Mouse (Mus musculus) forebrain, embryonic 14.5 days (tissue): ENCODE results near the gene Gm49384. TPM values are rescaled to one million over a fixed set of nuclear protein-coding genes. Genes with fewer than 3 reads are reported as not detected.

Experiments used
- ATAC-seq: fragments of 200-750 bp; cut with Nextera tagmentation; 2 replicates; pipeline ENCODE4 v1.8.0; 2017; ENCODE audit warnings: mild to moderate bottlenecking, moderate library complexity
- DNase-seq: peaks from one replicate; pipeline ENCODE4 v3.0.0-alpha.2; 2015; ENCODE audit warnings: low spot score
- H3K27ac ChIP-seq: fragments of 300-500 bp; sonication (generic); 2 replicates; pipeline ENCODE4 v1.5.1; 2014; ENCODE audit warnings: low read depth, mild to moderate bottlenecking, control low read depth, low read length, moderate library complexity
- H3K27me3 ChIP-seq: fragments of 300-500 bp; sonication (generic); replicated peaks from 2 replicates; pipeline ENCODE4 v1.6.1; 2014; ENCODE audit warnings: low read length, control low read depth, mixed read lengths; ENCODE audit not compliant: control insufficient read depth, insufficient read depth
- H3K36me3 ChIP-seq: fragments of 300-500 bp; sonication (generic); 2 replicates; pipeline ENCODE4 v1.6.1; 2014; ENCODE audit warnings: low read length, control low read depth; ENCODE audit not compliant: control insufficient read depth, insufficient read depth
- H3K4me1 ChIP-seq: fragments of 300-500 bp; sonication (generic); 2 replicates; pipeline ENCODE4 v1.6.1; 2014; ENCODE audit warnings: antibody characterized with exemption, low read length, control low read depth; ENCODE audit not compliant: control insufficient read depth, insufficient read depth
- H3K4me2 ChIP-seq: fragments of 300-500 bp; sonication (generic); 2 replicates; pipeline ENCODE4 v1.6.1; 2014; ENCODE audit warnings: mild to moderate bottlenecking, control low read depth, low read length
- H3K4me3 ChIP-seq: fragments of 300-500 bp; sonication (generic); 2 replicates; pipeline ENCODE4 v1.5.1; 2014; ENCODE audit warnings: low read depth, low read length, control low read depth
- H3K9ac ChIP-seq: fragments of 300-500 bp; sonication (generic); 2 replicates; pipeline ENCODE4 v1.6.1; 2014; ENCODE audit warnings: mild to moderate bottlenecking, low read length, control low read depth, moderate library complexity
- H3K9me3 ChIP-seq: fragments of 300-500 bp; sonication (generic); replicated peaks from 2 replicates; pipeline ENCODE4 v1.6.1; 2016; ENCODE audit warnings: low read length, control low read depth, mixed read lengths; ENCODE audit not compliant: control insufficient read depth
- WGBS: fragments of 180-500 bp; shearing (Covaris S2); extraction: QIAGEN DNeasy Blood & Tissue Kit; methylation state at CpG from one replicate; pipeline ENCODE4 v1.1.7; 2014; 5-methylcytosine and 5-hydroxymethylcytosine counted together
- polyA plus RNA-seq: library from polyadenylated mRNA; unstranded; fragments of >200 nt; fragmentation: Nextera tagmentation; extraction: Ambion mirVana; gene quantifications from 2 replicates; pipeline ENCODE4 v1.2.1, GENCODE M21; 2014

Gm49384 gene
- polyA plus RNA-seq, 1 experiment from 2014 or later: 22.1 TPM

DNA sequence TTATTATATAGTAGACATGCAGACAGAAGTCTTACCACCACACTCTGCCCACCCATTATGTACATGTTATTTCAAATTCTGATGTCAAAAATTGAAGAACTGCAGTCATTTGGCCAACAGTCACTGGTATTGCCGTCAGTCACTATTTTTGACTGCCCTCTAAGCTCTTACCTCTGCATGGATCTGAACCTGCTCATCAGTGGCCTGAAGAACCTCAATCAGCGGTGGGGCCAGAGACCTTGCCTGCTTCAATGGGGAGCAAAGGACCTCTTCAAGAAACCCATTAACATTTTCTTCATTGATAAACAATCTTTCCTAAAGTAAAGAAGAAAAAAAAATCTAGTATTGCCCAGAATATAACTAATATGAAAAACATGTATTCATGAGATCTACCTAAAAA, 11.4 kb downstream of the Gm49384 start:
- no peak for ATAC-seq
- H3K27ac ChIP-seq: no peak overlapping the region

DNA sequence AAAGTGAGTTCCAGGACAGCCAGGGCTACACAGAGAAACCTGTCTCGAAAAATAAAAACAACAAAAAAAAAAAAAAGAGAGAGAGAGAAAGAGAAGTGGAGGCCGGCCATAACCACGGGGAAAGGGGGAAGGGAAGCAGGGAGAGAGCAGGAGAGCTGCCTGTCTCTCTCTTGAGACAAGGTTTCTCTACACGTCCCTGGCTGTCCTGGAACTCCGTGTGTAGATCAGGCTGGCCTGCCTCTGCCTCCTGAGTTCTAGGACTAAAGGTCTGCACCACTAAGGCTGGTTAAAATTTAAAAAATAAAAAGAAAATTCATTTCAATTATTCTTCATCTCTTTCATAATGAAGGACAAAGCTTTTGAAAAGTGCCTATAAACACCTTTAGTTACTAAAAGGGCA, 12.7 kb downstream of the Gm49384 start:
- DNase-seq (no peak), ATAC-seq (no peak)
- Histone ChIP-seq H3K27me3 (no peaks in the 10 kb centered on the region), H3K4me3 (no peak overlapping the region), H3K9ac (no peak overlapping the region), H3K36me3 (peaks cover 29% of the 10 kb centered on the region), H3K4me2 (no peak overlapping the region), H3K4me1 (peaks cover 6% of the 10 kb centered on the region), H3K27ac (no peak overlapping the region), H3K9me3 (no peaks in the 10 kb centered on the region)
- 92% methylated on average over 5 of the region's 5 CpGs for WGBS

More for the DNA sequence above, 11.4 kb downstream of the Gm49384 start:
- Histone ChIP-seq H3K4me1 (peaks cover 6% of the 10 kb centered on the region), H3K4me2 (no peak overlapping the region), H3K4me3 (no peak overlapping the region), H3K27me3 (no peaks in the 10 kb centered on the region), H3K9ac (no peak overlapping the region), H3K36me3 (peaks cover 26% of the 10 kb centered on the region), H3K9me3 (no peaks in the 10 kb centered on the region)
- WGBS: 97% methylated on average over 2 of the region's 2 CpGs
- DNase-seq: no peak

DNA sequence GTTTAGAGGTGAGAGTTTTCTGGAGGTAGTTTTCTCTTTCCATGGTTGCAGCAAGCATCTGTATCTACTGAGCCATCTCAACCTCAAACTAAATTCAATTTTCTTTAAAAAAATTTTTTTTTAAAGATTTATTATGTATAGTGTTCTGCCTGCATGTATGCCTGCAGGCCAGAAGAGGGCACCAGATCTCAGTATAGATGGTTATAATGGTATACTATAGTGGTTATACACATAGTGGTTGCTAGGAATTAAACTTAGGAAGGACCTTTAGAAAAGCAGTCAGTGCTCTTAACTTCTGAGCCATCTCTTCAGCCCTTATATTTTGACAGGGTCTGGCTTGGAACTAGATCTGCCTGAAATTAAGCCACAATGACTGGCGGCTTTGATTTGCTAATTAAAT, 13.5 kb downstream of the Gm49384 start:
- no peak overlapping the region for H3K27ac ChIP-seq
- peaks cover 3% of the 10 kb centered on the region for H3K4me1 ChIP-seq
- no peak overlapping the region for H3K4me3 ChIP-seq
- H3K9ac ChIP-seq: no peak overlapping the region
- no peak for DNase-seq
- no peaks in the 10 kb centered on the region for H3K27me3 ChIP-seq
- H3K9me3 ChIP-seq: no peaks in the 10 kb centered on the region
- 100% methylated on average over 1 of the region's 1 CpGs for WGBS
- no peak overlapping the region for H3K4me2 ChIP-seq
- no peak for ATAC-seq
- H3K36me3 ChIP-seq: peaks cover 29% of the 10 kb centered on the region

DNA sequence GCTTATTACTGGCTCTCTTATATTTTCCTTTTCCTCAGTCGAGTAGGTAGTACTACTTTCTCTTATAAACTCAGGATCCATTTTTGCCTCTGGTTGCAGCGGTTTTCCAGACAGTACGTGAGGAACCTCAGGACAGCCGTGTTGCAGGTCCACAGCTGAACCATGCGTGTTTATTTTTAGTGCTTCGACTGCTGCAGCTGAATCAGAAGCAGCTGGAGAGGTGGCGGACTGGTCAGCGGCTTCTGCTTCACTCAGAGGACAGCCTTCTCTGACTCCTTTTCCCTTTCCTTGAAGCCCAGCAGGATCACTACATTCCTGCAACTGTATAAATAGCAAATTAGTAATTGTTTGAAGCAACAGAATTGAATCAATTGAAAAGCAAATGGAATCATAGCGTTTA, 14.0 kb downstream of the Gm49384 start:
- no peaks in the 10 kb centered on the region for H3K27me3 ChIP-seq
- H3K4me2 ChIP-seq: no peak overlapping the region
- WGBS: 95% methylated on average over 9 of the region's 9 CpGs
- H3K4me3 ChIP-seq: no peak overlapping the region
- peaks cover 8% of the 10 kb centered on the region for H3K4me1 ChIP-seq
- ATAC-seq (no peak), DNase-seq (no peak)
- H3K9ac ChIP-seq: no peak overlapping the region
- H3K27ac ChIP-seq: no peak overlapping the region
- H3K9me3 ChIP-seq: no peaks in the 10 kb centered on the region
- peaks cover 29% of the 10 kb centered on the region for H3K36me3 ChIP-seq

DNA sequence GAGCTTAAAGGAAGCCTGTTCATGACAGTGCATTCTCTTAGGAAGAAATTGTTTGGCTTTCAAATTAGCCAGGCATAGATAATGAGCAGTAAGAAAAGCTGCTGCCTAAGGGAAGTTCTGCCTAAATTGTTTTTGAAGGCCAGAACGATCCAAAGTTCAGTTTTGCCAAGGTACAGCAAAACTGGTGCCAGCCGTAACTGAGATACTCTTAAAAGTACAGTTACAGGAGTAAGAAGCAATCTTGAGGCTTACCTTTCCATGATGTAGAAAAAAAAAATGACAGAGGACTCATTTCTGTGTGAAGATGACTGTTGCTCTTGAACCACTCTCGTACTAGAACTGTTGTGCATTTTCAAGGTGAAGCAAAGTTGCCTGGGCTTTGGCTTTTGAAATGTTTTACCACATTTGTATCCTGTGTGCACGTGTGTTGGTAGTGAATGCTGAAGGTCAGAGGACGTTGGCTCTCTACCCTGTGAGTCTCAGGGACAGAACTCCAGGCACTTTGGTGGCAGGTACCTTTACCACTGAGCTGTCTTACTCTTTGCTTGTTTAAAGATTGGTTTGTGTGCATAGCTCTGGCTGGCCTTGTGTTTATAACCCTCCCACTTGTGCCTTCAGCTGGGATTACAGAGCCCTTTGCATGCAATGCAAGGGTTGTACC, 17.1 kb downstream of the Gm49384 start:
- 55% methylated on average over 5 of the region's 5 CpGs for WGBS
- ATAC-seq (no peak), DNase-seq (no peak)
- Histone ChIP-seq H3K4me3 (no peak overlapping the region), H3K9ac (no peak overlapping the region), H3K9me3 (no peaks in the 10 kb centered on the region), H3K27me3 (no peaks in the 10 kb centered on the region), H3K4me1 (peaks cover 12% of the 10 kb centered on the region), H3K4me2 (no peak overlapping the region), H3K27ac (no peak overlapping the region), H3K36me3 (peaks cover 30% of the 10 kb centered on the region)

DNA sequence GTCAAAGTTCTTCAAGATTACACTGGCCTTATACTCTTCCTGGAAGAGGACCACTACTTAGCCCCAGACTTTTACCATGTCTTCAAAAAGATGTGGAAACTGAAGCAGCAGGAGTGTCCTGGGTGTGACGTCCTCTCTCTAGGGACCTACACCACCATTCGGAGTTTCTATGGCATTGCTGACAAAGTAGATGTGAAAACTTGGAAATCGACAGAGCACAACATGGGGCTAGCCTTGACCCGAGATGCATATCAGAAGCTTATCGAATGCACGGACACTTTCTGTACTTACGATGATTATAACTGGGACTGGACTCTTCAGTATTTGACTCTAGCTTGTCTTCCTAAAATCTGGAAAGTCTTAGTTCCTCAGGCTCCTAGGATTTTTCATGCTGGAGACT, 18.7 kb downstream of the Gm49384 start:
- H3K36me3 ChIP-seq: peaks cover 33% of the 10 kb centered on the region
- peak overlapping the region; percentile 84 for H3K4me3 ChIP-seq
- peak overlapping the region; percentile 63 for H3K4me2 ChIP-seq
- no peak overlapping the region for H3K27ac ChIP-seq
- ATAC-seq (no peak), DNase-seq (no peak)
- 77% methylated on average over 7 of the region's 7 CpGs for WGBS
- H3K9ac ChIP-seq: peak overlapping the region; percentile 90
- H3K27me3 ChIP-seq: no peaks in the 10 kb centered on the region
- no peaks in the 10 kb centered on the region for H3K9me3 ChIP-seq
- H3K4me1 ChIP-seq: peaks cover 12% of the 10 kb centered on the region

DNA sequence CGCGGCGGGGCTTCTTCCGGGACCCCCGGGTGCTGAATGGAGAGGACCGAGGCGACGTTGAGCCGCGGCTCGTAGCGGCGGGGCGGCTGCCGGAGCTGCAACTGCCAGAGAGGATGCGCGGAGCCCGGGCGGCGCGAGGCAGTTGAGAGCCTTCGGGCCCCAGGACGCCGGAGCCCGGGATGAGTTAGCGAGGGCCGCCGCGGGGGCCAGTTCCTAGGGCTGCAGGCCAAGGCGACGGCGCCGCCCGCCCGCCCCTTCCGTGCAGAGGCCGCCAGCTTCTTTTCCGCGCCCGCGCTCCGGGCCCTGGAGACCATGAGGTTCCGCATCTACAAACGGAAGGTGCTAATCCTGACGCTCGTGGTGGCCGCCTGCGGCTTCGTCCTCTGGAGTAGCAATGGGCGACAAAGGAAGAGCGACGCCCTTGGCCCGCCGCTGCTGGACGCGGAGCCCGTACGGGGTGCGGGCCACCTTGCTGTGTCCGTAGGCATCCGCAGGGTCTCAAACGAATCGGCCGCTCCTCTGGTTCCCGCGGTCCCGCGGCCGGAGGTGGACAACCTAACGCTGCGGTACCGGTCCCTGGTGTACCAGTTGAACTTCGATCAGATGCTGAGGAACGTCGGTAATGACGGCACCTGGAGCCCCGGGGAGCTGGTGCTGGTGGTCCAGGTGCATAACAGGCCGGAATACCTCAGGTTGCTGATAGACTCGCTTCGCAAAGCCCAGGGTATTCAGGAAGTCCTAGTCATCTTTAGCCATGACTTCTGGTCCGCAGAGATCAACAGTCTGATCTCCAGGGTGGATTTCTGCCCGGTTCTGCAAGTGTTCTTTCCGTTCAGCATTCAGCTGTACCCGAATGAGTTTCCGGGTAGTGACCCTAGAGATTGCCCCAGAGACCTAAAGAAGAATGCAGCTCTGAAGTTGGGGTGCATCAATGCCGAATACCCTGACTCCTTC, 19.4 kb downstream of the Gm49384 start:
- Histone ChIP-seq H3K4me1 (peaks cover 12% of the 10 kb centered on the region), H3K27ac (peak overlapping the region; percentile 89), H3K4me2 (peak overlapping the region; percentile 63), H3K9me3 (no peaks in the 10 kb centered on the region), H3K27me3 (no peaks in the 10 kb centered on the region), H3K9ac (peak overlapping the region; percentile 90), H3K4me3 (peak overlapping the region; percentile 84), H3K36me3 (peaks cover 26% of the 10 kb centered on the region)
- WGBS: 1% methylated on average over 86 of the region's 86 CpGs
- DNase-seq (peak; percentile 57), ATAC-seq (peak; percentile 70)

DNA sequence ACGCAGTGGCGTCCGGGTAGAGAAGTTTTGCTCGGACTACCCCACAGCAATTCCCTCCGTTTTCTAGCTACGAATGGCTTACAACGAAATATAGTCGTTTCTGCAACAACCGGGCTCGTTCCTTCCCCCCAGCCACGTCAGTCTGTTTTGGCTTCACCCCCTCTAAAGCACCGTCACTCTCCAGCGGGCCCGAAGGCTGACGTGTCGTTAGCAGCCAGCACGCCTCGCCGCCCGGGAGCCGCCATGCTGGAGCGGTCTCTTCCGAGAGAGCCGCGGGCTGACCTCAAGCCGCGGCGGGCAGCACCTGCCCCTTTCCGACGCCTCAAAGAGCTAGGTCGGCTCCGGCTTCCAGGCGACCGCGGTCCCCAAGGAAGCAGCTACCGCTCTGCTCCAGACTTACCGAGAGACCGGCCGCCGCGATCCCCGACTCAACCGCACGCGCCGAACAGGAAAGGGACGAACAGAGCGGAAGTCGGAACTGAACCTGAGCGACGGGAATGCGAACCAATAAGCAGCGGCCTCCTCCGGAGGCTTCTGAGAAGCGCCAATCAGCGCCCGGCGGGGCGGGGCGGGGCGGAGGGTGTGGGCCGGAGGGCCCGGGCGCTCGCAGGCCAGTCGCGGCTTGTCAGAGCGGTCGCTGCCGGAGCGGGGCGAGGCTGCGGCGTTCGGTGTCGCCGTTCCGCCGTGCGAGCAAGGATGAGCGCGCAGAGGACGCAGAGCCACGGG, 20.3 kb downstream of the Gm49384 start, which contains the start of the genes Rpl36al and Mgat2:
Rpl36al (minus strand) TSS at position 501 of the 726 bp plus-strand sequence.
Mgat2 (plus strand) TSS at position 575 of the 726 bp plus-strand sequence.
- Histone ChIP-seq H3K4me1 (peaks cover 12% of the 10 kb centered on the region), H3K9ac (peak within 1 kb of the TSS; percentile 90), H3K27ac (peak within 1 kb of the TSS; percentile 89), H3K9me3 (no peaks in the 10 kb centered on the region), H3K36me3 (peaks cover 19% of the 10 kb centered on the region), H3K27me3 (no peaks in the 10 kb centered on the region), H3K4me2 (peak within 1 kb of the TSS; percentile 85), H3K4me3 (peak within 1 kb of the TSS; percentile 84)
- under 1% methylated on average over 84 of the region's 84 CpGs for WGBS
- DNase-seq (peak; percentile 99), ATAC-seq (peak; percentile 100)
